Mouse (Mus musculus): ENCODE results near the gene Smr3a. TPM values are rescaled to one million over a fixed set of nuclear protein-coding genes. Genes with fewer than 3 reads are reported as not detected.

Smr3a gene
- polyA plus RNA-seq (2012; fragmentation: generic; extraction: Trizol), result not detected

DNA sequence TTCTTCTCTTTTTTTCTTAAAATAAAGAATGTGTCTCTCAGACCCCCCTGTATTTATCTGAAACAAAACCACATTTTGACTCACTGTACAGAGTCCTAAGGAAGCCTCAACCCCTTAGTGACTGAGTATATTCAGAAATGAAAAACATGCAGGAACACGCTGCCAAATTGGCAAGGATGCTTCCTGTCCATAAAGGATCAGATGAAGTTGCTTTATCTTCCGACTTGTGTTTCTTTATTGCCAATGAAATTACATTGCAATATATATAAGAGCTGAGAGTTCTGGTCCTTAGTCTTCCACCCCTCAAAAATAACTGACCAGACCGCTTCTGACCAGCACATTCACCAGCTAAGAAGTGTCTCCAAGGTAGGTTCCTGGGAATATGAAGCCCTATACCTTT, at the start of gene Smr3a:
Smr3a (plus strand) TSS at position 301 of the 400 bp plus-strand sequence.

GRCm38 (mm10) chr5:87969201-87969600, 33.1 kb upstream of the Smr3a start, which contains the start of the genes 2310003L06Rik and Gm28434:
Gene 2310003L06Rik, plus strand, starts transcription at chr5:87969459.
Gene Gm28434, plus strand, starts transcription at chr5:87969517.

GRCm38 (mm10) chr5:87979139-87979538, 23.2 kb upstream of the Smr3a start, which contains the start of gene Cabs1:
Gene Cabs1, plus strand, starts transcription at chr5:87979439.

Other genes with a start within 250 kb of the Smr3a start
- gene Csn1s2a, start 228.0 kb upstream of the Smr3a start, polyA plus RNA-seq (2012; fragmentation: generic; extraction: Trizol), result not detected
- gene Csn1s2b, start 194.5 kb upstream of the Smr3a start, polyA plus RNA-seq (2012; fragmentation: generic; extraction: Trizol), result not detected
- not detected for gene Prr27, start 176.9 kb upstream of the Smr3a start, polyA plus RNA-seq (2012; fragmentation: generic; extraction: Trizol)
- not detected for gene Odam, start 117.5 kb upstream of the Smr3a start, polyA plus RNA-seq (2012; fragmentation: generic; extraction: Trizol)
- under 1 TPM in 1 of 2 experiments, not detected in 1; 0.08 TPM for gene Csn3, start 77.0 kb upstream of the Smr3a start, polyA plus RNA-seq (2012; fragmentation: generic; extraction: Trizol)
- gene 2310003L06Rik, start 33.1 kb upstream of the Smr3a start, polyA plus RNA-seq (2012; fragmentation: generic; extraction: Trizol), result not detected
- not detected for gene Gm28434, start 33.0 kb upstream of the Smr3a start, polyA plus RNA-seq (2012; fragmentation: generic; extraction: Trizol)
- not detected for gene Cabs1, start 23.1 kb upstream of the Smr3a start, polyA plus RNA-seq (2012; fragmentation: generic; extraction: Trizol)
- gene Smr2, start 84.0 kb downstream of the Smr3a start, polyA plus RNA-seq (2012; fragmentation: generic; extraction: Trizol), result not detected
- gene Gm11116, start 109.0 kb downstream of the Smr3a start, polyA plus RNA-seq (2012; fragmentation: generic; extraction: Trizol), result not detected
- gene Gm11115, start 151.6 kb downstream of the Smr3a start, polyA plus RNA-seq (2012; fragmentation: generic; extraction: Trizol), result not detected

Measured in C3H10T1/2 (cell line).